Mouse (Mus musculus) kidney, adult 9 months (tissue): ENCODE measurements around the gene Scrn1.
A peak's percentile ranks its signal among the peaks of the same experiment; 100 is the strongest.

Experiments used
- DNase-seq: peaks from one replicate; pipeline ENCODE4 v3.0.0; 2022

Scrn1 gene

GRCm38 (mm10) chr6:54528666-54529065 is 37.6 kb downstream of the Scrn1 start:
- DNase-seq = no peak

- no peak for DNase-seq
These were observed 47.5 kb downstream of the Scrn1 start for GRCm38 (mm10) chr6:54518758-54519157.

- DNase-seq = no peak
These were observed 49.7 kb downstream of the Scrn1 start for GRCm38 (mm10) chr6:54516512-54517134.

- no peak for DNase-seq
These were observed 54.0 kb downstream of the Scrn1 start for GRCm38 (mm10) chr6:54512256-54512655.

- no peak for DNase-seq
These were observed 57.0 kb downstream of the Scrn1 start for GRCm38 (mm10) chr6:54509264-54509663.

- no peak for DNase-seq
These were observed 58.0 kb downstream of the Scrn1 start for GRCm38 (mm10) chr6:54508256-54508793.

GRCm38 (mm10) chr6:54507808-54508207 is 58.5 kb downstream of the Scrn1 start:
- no peak for DNase-seq

- peak; percentile 53 for DNase-seq
These were observed 59.3 kb downstream of the Scrn1 start for GRCm38 (mm10) chr6:54507002-54507401.

GRCm38 (mm10) chr6:54506318-54506717 is 60.0 kb downstream of the Scrn1 start:
- DNase-seq = no peak

- peak; percentile 33 for DNase-seq
These were observed 63.6 kb downstream of the Scrn1 start for GRCm38 (mm10) chr6:54502661-54503115.

- DNase-seq = no peak
These were observed 70.1 kb downstream of the Scrn1 start for GRCm38 (mm10) chr6:54496214-54496613.

- DNase-seq = no peak
These were observed 71.5 kb downstream of the Scrn1 start for GRCm38 (mm10) chr6:54494612-54495398.

- DNase-seq = no peak
These were observed 72.2 kb downstream of the Scrn1 start for GRCm38 (mm10) chr6:54494097-54494496.

- DNase-seq = no peak
These were observed 75.2 kb downstream of the Scrn1 start for GRCm38 (mm10) chr6:54491074-54491473.

GRCm38 (mm10) chr6:54485973-54486569 is 80.2 kb downstream of the Scrn1 start:
- DNase-seq = no peak

- DNase-seq = no peak
These were observed 80.8 kb downstream of the Scrn1 start for GRCm38 (mm10) chr6:54485435-54485901.

GRCm38 (mm10) chr6:54485000-54485399 is 81.3 kb downstream of the Scrn1 start:
- no peak for DNase-seq

- DNase-seq = no peak
These were observed 84.7 kb downstream of the Scrn1 start for GRCm38 (mm10) chr6:54481390-54482112.

GRCm38 (mm10) chr6:54478646-54479324 is 87.5 kb downstream of the Scrn1 start:
- DNase-seq = peak; percentile 38

GRCm38 (mm10) chr6:54475926-54476667 is 90.2 kb downstream of the Scrn1 start:
- DNase-seq = no peak
